Mouse (Mus musculus) forebrain, embryonic 14.5 days (tissue): ENCODE measurements at regions not wholly inside any gene's neighbourhood (a gene's known extent, or its start where the extent isn't known, plus 50 kb on each side); places are given as distances from the start of the nearest gene placed in this dataset.

Experiments
- ATAC-seq: fragments of 200-750 bp; cut with Nextera tagmentation; 2 replicates; pipeline ENCODE4 v1.8.0; 2017; ENCODE audit warnings: mild to moderate bottlenecking, moderate library complexity
- DNase-seq: peaks from one replicate; pipeline ENCODE4 v3.0.0-alpha.2; 2015; ENCODE audit warnings: low spot score
- H3K27ac ChIP-seq: fragments of 300-500 bp; sonication (generic); 2 replicates; pipeline ENCODE4 v1.5.1; 2014; ENCODE audit warnings: low read depth, mild to moderate bottlenecking, control low read depth, low read length, moderate library complexity
- H3K27me3 ChIP-seq: fragments of 300-500 bp; sonication (generic); replicated peaks from 2 replicates; pipeline ENCODE4 v1.6.1; 2014; ENCODE audit warnings: low read length, control low read depth, mixed read lengths; ENCODE audit not compliant: control insufficient read depth, insufficient read depth
- H3K36me3 ChIP-seq: fragments of 300-500 bp; sonication (generic); 2 replicates; pipeline ENCODE4 v1.6.1; 2014; ENCODE audit warnings: low read length, control low read depth; ENCODE audit not compliant: control insufficient read depth, insufficient read depth
- H3K4me1 ChIP-seq: fragments of 300-500 bp; sonication (generic); 2 replicates; pipeline ENCODE4 v1.6.1; 2014; ENCODE audit warnings: antibody characterized with exemption, low read length, control low read depth; ENCODE audit not compliant: control insufficient read depth, insufficient read depth
- H3K4me2 ChIP-seq: fragments of 300-500 bp; sonication (generic); 2 replicates; pipeline ENCODE4 v1.6.1; 2014; ENCODE audit warnings: mild to moderate bottlenecking, control low read depth, low read length
- H3K4me3 ChIP-seq: fragments of 300-500 bp; sonication (generic); 2 replicates; pipeline ENCODE4 v1.5.1; 2014; ENCODE audit warnings: low read depth, low read length, control low read depth
- H3K9ac ChIP-seq: fragments of 300-500 bp; sonication (generic); 2 replicates; pipeline ENCODE4 v1.6.1; 2014; ENCODE audit warnings: mild to moderate bottlenecking, low read length, control low read depth, moderate library complexity
- H3K9me3 ChIP-seq: fragments of 300-500 bp; sonication (generic); replicated peaks from 2 replicates; pipeline ENCODE4 v1.6.1; 2016; ENCODE audit warnings: low read length, control low read depth, mixed read lengths; ENCODE audit not compliant: control insufficient read depth
- WGBS: fragments of 180-500 bp; shearing (Covaris S2); extraction: QIAGEN DNeasy Blood & Tissue Kit; methylation state at CpG from one replicate; pipeline ENCODE4 v1.1.7; 2014; 5-methylcytosine and 5-hydroxymethylcytosine counted together

GRCm38 (mm10) chr6:50054233-50054632, 55.8 kb upstream of the Mpp6 start:
- ATAC-seq (no peak), DNase-seq (peak; percentile 17)
- 51% methylated on average over 13 of the region's 13 CpGs for whole genome bisulfite sequencing
- Histone ChIP-seq H3K4me3 (no peak overlapping the region; the same call in 1 of the 2 replicates), H3K9ac (no peak overlapping the region), H3K27ac (no peak overlapping the region), H3K4me2 (peak overlapping the region; percentile 23; the same call in 1 of the 2 replicates), H3K9me3 (no peaks in the 10 kb centered on the region), H3K27me3 (no peaks in the 10 kb centered on the region), H3K4me1 (no peaks in the 10 kb centered on the region), H3K36me3 (no peaks in the 10 kb centered on the region)

GRCm38 (mm10) chr6:50058596-50058995, 51.4 kb upstream of the Mpp6 start:
- Histone ChIP-seq H3K27me3 (no peaks in the 10 kb centered on the region), H3K36me3 (no peaks in the 10 kb centered on the region), H3K4me3 (no peak overlapping the region), H3K9ac (no peak overlapping the region), H3K4me2 (no peak overlapping the region), H3K27ac (no peak overlapping the region), H3K4me1 (no peaks in the 10 kb centered on the region), H3K9me3 (no peaks in the 10 kb centered on the region)
- DNase-seq: no peak
- 92% methylated on average over 11 of the region's 11 CpGs for WGBS
- no peak for ATAC-seq

- Histone ChIP-seq H3K36me3 (no peaks in the 10 kb centered on the region), H3K4me3 (no peak overlapping the region), H3K27ac (no peak overlapping the region), H3K9ac (no peak overlapping the region), H3K4me1 (no peaks in the 10 kb centered on the region), H3K9me3 (no peaks in the 10 kb centered on the region), H3K4me2 (no peak overlapping the region), H3K27me3 (no peaks in the 10 kb centered on the region)
- no peak for DNase-seq
- ATAC-seq: no peak
- 92% methylated on average over 3 of the region's 3 CpGs for WGBS
Measured at GRCm38 (mm10) chr6:50059917-50060316, 50.1 kb upstream of the Mpp6 start.
